Mouse (Mus musculus) heart, embryonic 10.5 days (tissue): Measurements from ENCODE around the gene Ryk. TPM values are rescaled to one million over a fixed set of nuclear protein-coding genes. Genes with fewer than 3 reads are reported as not detected.

ENCODE experiments used
- DNase-seq: peaks from one replicate; pipeline ENCODE4 v3.0.0-alpha.2; 2017; ENCODE audit warnings: low spot score
- H3K27ac ChIP-seq: fragments of 300-500 bp; sonication (generic); 2 replicates; pipeline ENCODE4 v1.5.1; 2016; ENCODE audit warnings: mild to moderate bottlenecking
- H3K27me3 ChIP-seq: fragments of 300-500 bp; sonication (generic); 2 replicates; pipeline ENCODE4 v1.6.1; 2016; ENCODE audit warnings: mild to moderate bottlenecking; ENCODE audit not compliant: poor library complexity, insufficient read depth, severe bottlenecking
- H3K36me3 ChIP-seq: fragments of 300-500 bp; sonication (generic); 2 replicates; pipeline ENCODE4 v1.6.1; 2016; ENCODE audit warnings: mild to moderate bottlenecking, moderate library complexity
- H3K4me1 ChIP-seq: fragments of 300-500 bp; sonication (generic); 2 replicates; pipeline ENCODE4 v1.6.1; 2016; ENCODE audit warnings: mild to moderate bottlenecking
- H3K4me3 ChIP-seq: fragments of 300-500 bp; sonication (generic); 2 replicates; pipeline ENCODE4 v1.5.1; 2016; ENCODE audit warnings: mild to moderate bottlenecking, moderate library complexity
- H3K9me3 ChIP-seq: fragments of 300-500 bp; sonication (generic); 2 replicates; pipeline ENCODE4 v1.6.1; 2016; ENCODE audit warnings: mild to moderate bottlenecking, moderate library complexity
- WGBS: fragments of 180-500 bp; shearing (Covaris S2); methylation state at CpG from one replicate; pipeline ENCODE4 v1.1.7; 2016; 5-methylcytosine and 5-hydroxymethylcytosine counted together
- polyA plus RNA-seq: library from polyadenylated mRNA; unstranded; fragments of >200 nt; fragmentation: Nextera tagmentation; extraction: Ambion mirVana; gene quantifications from 2 replicates; pipeline ENCODE4 v1.2.1, GENCODE M21; 2016

Ryk gene
- polyA plus RNA-seq, 1 experiment from 2014 or later = 15.7 TPM

DNA sequence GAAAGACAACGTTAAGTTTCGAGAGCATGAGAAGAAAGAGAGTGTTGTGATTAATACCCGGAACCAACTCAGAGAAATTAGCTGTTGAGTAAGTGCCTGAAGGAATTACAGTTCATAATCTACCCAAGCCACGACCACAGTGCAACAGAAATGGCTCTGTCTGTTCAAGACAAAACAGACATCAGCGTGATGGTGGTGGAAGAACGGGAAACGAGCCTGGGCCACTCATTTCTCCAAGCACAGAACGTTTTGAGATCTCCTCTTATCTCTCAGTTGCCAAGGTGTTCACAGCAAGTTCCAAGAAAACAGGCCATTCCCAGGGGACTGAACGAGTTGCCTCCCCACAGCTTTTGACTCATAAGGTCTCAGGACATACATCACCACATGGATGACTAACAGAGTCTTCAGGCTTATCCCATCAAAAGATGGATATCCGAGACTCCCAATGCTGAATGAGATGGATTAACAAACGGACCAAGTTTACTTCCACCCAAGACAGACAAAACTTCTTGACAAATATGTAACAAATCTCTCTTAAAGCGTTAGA lies 111.8 kb downstream of the Ryk start:
- no peak for DNase-seq
- H3K27ac ChIP-seq = no peak overlapping the region
- 71% methylated on average over 12 of the region's 12 CpGs for WGBS
- H3K9me3 ChIP-seq = no peaks in the 10 kb centered on the region
- no peaks in the 10 kb centered on the region for H3K4me1 ChIP-seq
- H3K27me3 ChIP-seq = no peaks in the 10 kb centered on the region
- no peaks in the 10 kb centered on the region for H3K36me3 ChIP-seq
- H3K4me3 ChIP-seq = no peak overlapping the region

- no peak overlapping the region for H3K27ac ChIP-seq
- H3K4me1 ChIP-seq = no peaks in the 10 kb centered on the region
- no peaks in the 10 kb centered on the region for H3K9me3 ChIP-seq
- H3K4me3 ChIP-seq = no peak overlapping the region
- no peak for DNase-seq
- no peaks in the 10 kb centered on the region for H3K27me3 ChIP-seq
- H3K36me3 ChIP-seq = no peaks in the 10 kb centered on the region
- WGBS = 79% methylated on average over 5 of the region's 5 CpGs
These were observed 114.0 kb downstream of the Ryk start for GRCm38 (mm10) chr9:102948706-102949105.

DNA sequence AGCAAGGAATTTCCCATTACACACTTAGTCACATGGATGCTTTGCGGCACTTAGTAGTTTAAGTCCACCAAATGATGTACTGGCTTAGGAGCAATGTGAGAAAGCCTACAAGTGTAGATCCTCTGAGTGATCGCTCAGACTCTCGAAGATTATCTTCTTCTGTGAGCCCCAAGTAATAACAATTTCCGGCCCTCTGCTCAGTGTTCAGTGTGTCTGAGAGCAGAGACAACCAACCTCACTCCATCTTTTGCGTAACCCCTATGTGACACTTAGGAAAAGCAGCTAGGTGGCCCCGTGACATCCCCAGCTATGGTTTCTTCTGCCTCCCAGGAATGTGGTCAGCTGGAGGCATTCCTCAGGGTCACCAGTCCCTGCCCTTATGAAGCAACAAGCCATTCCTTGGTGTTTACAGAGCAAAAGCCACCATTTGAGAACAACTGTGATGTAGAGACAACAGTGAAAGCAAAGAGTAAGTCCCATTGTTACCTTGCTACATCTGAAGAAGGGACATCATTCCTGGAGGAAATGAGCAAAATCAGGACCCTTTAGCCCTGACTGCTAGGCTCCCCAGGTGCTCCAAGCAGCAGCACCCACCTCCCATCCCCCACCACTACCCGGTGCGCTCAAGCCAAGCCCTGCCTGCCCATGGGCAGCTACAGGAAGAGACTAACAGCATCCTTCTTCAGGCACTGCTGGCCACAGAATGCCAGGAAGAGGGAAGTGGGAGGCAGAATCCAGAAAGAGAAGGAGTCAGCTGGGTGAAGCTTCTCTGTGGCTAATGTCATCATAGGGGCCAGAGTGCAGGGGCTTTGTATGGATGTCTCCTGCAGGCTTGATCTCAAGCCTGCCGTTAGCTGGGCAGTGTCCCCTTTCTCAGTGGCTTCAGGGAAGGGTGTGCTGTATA lies 116.6 kb downstream of the Ryk start:
- H3K4me1 ChIP-seq = no peaks in the 10 kb centered on the region
- H3K27ac ChIP-seq = no peak overlapping the region
- 80% methylated on average over 9 of the region's 9 CpGs for WGBS
- H3K36me3 ChIP-seq = no peaks in the 10 kb centered on the region
- H3K9me3 ChIP-seq = no peaks in the 10 kb centered on the region
- H3K27me3 ChIP-seq = no peaks in the 10 kb centered on the region
- H3K4me3 ChIP-seq = no peak overlapping the region
- no peak for DNase-seq

DNA sequence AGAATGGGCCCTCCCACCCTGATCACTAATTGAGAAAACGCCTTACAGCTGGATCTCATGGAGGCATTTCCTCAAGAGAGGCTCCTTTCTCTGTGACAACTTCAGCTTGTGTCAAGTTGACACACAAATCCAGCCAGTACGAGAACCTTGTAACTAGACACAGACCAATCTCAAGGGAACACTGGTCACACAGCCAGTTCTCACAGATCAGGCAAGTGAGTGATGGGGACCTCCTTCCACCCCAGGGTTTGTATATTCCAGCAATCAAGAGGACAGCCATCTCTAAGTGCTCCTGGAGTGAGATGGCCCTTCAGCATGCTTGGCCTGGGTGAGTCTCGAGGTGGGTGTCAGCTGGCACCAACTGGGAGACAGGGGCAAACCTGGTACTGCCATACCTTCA lies 121.1 kb downstream of the Ryk start:
- WGBS = 73% methylated on average over 3 of the region's 3 CpGs
- Histone ChIP-seq H3K36me3 (no peaks in the 10 kb centered on the region), H3K9me3 (no peaks in the 10 kb centered on the region), H3K4me3 (no peak overlapping the region), H3K27ac (no peak overlapping the region), H3K4me1 (no peaks in the 10 kb centered on the region), H3K27me3 (peaks cover 4% of the 10 kb centered on the region; the same call in 1 of the 2 replicates)
- peak; percentile 68 for DNase-seq

Other genes with a start within 250 kb of the Ryk start
- 183 and 186 TPM in 2 replicates for gene Anapc13, start 208.6 kb upstream of the Ryk start, polyA plus RNA-seq
- gene Cep63, start 208.4 kb upstream of the Ryk start, polyA plus RNA-seq = 51.9 and 53.4 TPM in 2 replicates
- 52.5 and 54.8 TPM in 2 replicates for gene Amotl2, start 118.2 kb upstream of the Ryk start, polyA plus RNA-seq
- gene Slco2a1, start 153.8 kb downstream of the Ryk start, polyA plus RNA-seq = 1.5 and 3.0 TPM in 2 replicates